Mouse (Mus musculus) cerebellum, adult 9-11 months (tissue): ENCODE measurements around the gene Syndig1l.
A peak's percentile ranks its signal among the peaks of the same experiment; 100 is the strongest.

ENCODE experiments used
- DNase-seq: peaks from one replicate; pipeline ENCODE4 v3.0.0; 2022

Gene Syndig1l

GRCm38 (mm10) chr12:84698319-84699081 lies at the start of gene Syndig1l:
Gene Syndig1l (minus strand): TSS chr12:84698831.
- peak; percentile 58 for DNase-seq

- no peak for DNase-seq
Observed at GRCm38 (mm10) chr12:84748134-84748533, 49.5 kb upstream of the Syndig1l start.

GRCm38 (mm10) chr12:84745700-84746099 lies 47.1 kb upstream of the Syndig1l start:
- no peak for DNase-seq

GRCm38 (mm10) chr12:84743496-84743895 lies 44.9 kb upstream of the Syndig1l start:
- no peak for DNase-seq

- DNase-seq: no peak
Observed at GRCm38 (mm10) chr12:84733366-84733765, 34.7 kb upstream of the Syndig1l start.

- no peak for DNase-seq
Observed at GRCm38 (mm10) chr12:84728421-84728820, 29.8 kb upstream of the Syndig1l start.

GRCm38 (mm10) chr12:84727434-84727833 lies 28.8 kb upstream of the Syndig1l start:
- no peak for DNase-seq

GRCm38 (mm10) chr12:84726986-84727385 lies 28.4 kb upstream of the Syndig1l start:
- DNase-seq: no peak

- no peak for DNase-seq
Observed at GRCm38 (mm10) chr12:84726391-84726790, 27.8 kb upstream of the Syndig1l start.

- no peak for DNase-seq
Observed at GRCm38 (mm10) chr12:84718462-84719244, 20.0 kb upstream of the Syndig1l start.

GRCm38 (mm10) chr12:84714578-84714977 lies 15.9 kb upstream of the Syndig1l start:
- DNase-seq: no peak

GRCm38 (mm10) chr12:84709842-84710439 lies 11.3 kb upstream of the Syndig1l start:
- no peak for DNase-seq

- DNase-seq: no peak
Observed at GRCm38 (mm10) chr12:84707804-84708203, 9.2 kb upstream of the Syndig1l start.

GRCm38 (mm10) chr12:84706886-84707285 lies 8.3 kb upstream of the Syndig1l start:
- DNase-seq: no peak

- no peak for DNase-seq
Observed at GRCm38 (mm10) chr12:84702586-84702985, 4.0 kb upstream of the Syndig1l start.

- DNase-seq: no peak
Observed at GRCm38 (mm10) chr12:84692141-84692540, 6.5 kb downstream of the Syndig1l start.

- no peak for DNase-seq
Observed at GRCm38 (mm10) chr12:84691347-84691746, 7.3 kb downstream of the Syndig1l start.

- peak; percentile 64 for DNase-seq
Observed at GRCm38 (mm10) chr12:84689051-84689450, 9.6 kb downstream of the Syndig1l start.

- DNase-seq: no peak
Observed at GRCm38 (mm10) chr12:84687531-84687930, 11.1 kb downstream of the Syndig1l start.

GRCm38 (mm10) chr12:84686176-84686575 lies 12.5 kb downstream of the Syndig1l start:
- DNase-seq: no peak

GRCm38 (mm10) chr12:84684569-84684968 lies 14.1 kb downstream of the Syndig1l start:
- DNase-seq: peak; percentile 57

- DNase-seq: no peak
Observed at GRCm38 (mm10) chr12:84676011-84676410, 22.6 kb downstream of the Syndig1l start.

GRCm38 (mm10) chr12:84674666-84675526 lies 23.7 kb downstream of the Syndig1l start:
- DNase-seq: no peak
